Mouse (Mus musculus): ENCODE results near the gene Mgat5.

GRCm38 (mm10) chr1:127307361-127307760, 102.5 kb downstream of the Mgat5 start:
- TF ChIP-seq CTCF (IDR thresholded peaks at IDR 0.05; ENCODE audit: low read depth) (no peak), EP300 (IDR thresholded peaks at IDR 0.05; ENCODE audit: low read depth) (no peak)

All from heart, postnatal 0 days (tissue).